Mouse (Mus musculus) embryonic facial prominence, embryonic 11.5 days (tissue): Measurements from ENCODE around the gene Zdhhc7. TPM values are rescaled to one million over a fixed set of nuclear protein-coding genes. Genes with fewer than 3 reads are reported as not detected.

Experiments
- ATAC-seq: fragments of 200-750 bp; cut with Nextera tagmentation; replicated peaks from 2 replicates; pipeline ENCODE4 v1.8.0; 2017; ENCODE audit warnings: low read depth; ENCODE audit not compliant: insufficient number of reproducible peaks, low FRiP score, low TSS enrichment
- DNase-seq: peaks from one replicate; pipeline ENCODE4 v3.0.0-alpha.2; 2015; ENCODE audit warnings: low spot score
- H3K27ac ChIP-seq: fragments of 300-500 bp; sonication (generic); replicated peaks from 2 replicates; pipeline ENCODE4 v1.5.1; 2014; ENCODE audit warnings: mild to moderate bottlenecking, low read depth, low read length, control low read depth
- H3K27me3 ChIP-seq: fragments of 300-500 bp; sonication (generic); 2 replicates; pipeline ENCODE4 v1.6.1; 2014; ENCODE audit warnings: mild to moderate bottlenecking, low read length, moderate library complexity, mixed read lengths; ENCODE audit not compliant: control insufficient read depth, insufficient read depth
- H3K36me3 ChIP-seq: fragments of 300-500 bp; sonication (generic); replicated peaks from 2 replicates; pipeline ENCODE4 v1.6.1; 2014; ENCODE audit warnings: low read depth, mild to moderate bottlenecking, low read length, moderate library complexity, mixed read lengths; ENCODE audit not compliant: control insufficient read depth, insufficient read depth
- H3K4me1 ChIP-seq: fragments of 300-500 bp; sonication (generic); 2 replicates; pipeline ENCODE4 v1.6.1; 2014; ENCODE audit warnings: low read length, mixed read lengths; ENCODE audit not compliant: control insufficient read depth, insufficient read depth
- H3K4me2 ChIP-seq: fragments of 300-500 bp; sonication (generic); 2 replicates; pipeline ENCODE4 v1.6.1; 2014; ENCODE audit warnings: low read depth, mild to moderate bottlenecking, control low read depth, low read length, moderate library complexity
- H3K4me3 ChIP-seq: fragments of 300-500 bp; sonication (generic); 2 replicates; pipeline ENCODE4 v1.5.1; 2014; ENCODE audit warnings: low read depth, low read length, control low read depth
- H3K9ac ChIP-seq: fragments of 300-500 bp; sonication (generic); replicated peaks from 2 replicates; pipeline ENCODE4 v1.6.1; 2014; ENCODE audit warnings: mild to moderate bottlenecking, control low read depth, low read length
- H3K9me3 ChIP-seq: fragments of 300-500 bp; sonication (generic); replicated peaks from 2 replicates; pipeline ENCODE4 v1.6.1; 2016; ENCODE audit warnings: mild to moderate bottlenecking, low read length, inconsistent platforms, mixed read lengths; ENCODE audit not compliant: control insufficient read depth
- WGBS: fragments of 180-500 bp; shearing (Covaris S2); extraction: QIAGEN DNeasy Blood & Tissue Kit; methylation state at CpG from one replicate; pipeline ENCODE4 v1.1.7; 2014; 5-methylcytosine and 5-hydroxymethylcytosine counted together
- polyA plus RNA-seq: library from polyadenylated mRNA; unstranded; fragments of >200 nt; fragmentation: Nextera tagmentation; extraction: Ambion mirVana; gene quantifications from 2 replicates; pipeline ENCODE4 v1.2.1, GENCODE M21; 2014

The Zdhhc7 gene
- polyA plus RNA-seq, 1 experiment from 2014 or later = 23.8 TPM

DNA sequence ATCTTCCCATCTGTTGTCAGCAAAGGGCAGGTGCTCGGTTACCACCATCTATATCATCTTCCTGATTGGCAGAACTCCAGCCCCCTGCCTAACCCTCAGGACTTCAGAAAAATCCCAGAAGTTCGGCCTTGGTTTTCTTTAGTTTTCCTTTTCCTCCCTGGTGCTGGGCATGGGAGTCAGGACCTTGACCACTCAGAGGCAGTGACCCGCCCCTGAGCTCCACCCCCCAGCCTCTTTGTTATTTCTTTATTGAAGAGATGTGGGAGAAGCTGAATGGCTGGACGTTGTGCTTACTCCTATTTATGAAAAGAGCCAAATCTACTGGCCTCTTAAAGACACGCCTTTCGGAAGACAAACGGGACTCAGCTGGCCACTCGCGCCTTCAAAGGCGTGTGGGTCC, 12.0 kb upstream of the Zdhhc7 start:
- Histone ChIP-seq H3K4me1 (no peaks in the 10 kb centered on the region; the same call in 1 of the 2 replicates), H3K9me3 (no peaks in the 10 kb centered on the region), H3K9ac (peak overlapping the region; percentile 40), H3K27me3 (peaks cover 15% of the 10 kb centered on the region), H3K36me3 (no peaks in the 10 kb centered on the region), H3K4me2 (peak overlapping the region; percentile 37), H3K27ac (no peak overlapping the region), H3K4me3 (peak overlapping the region; percentile 30)
- ATAC-seq (peak; percentile 24), DNase-seq (peak; percentile 30)
- 5% methylated on average over 10 of the region's 10 CpGs for WGBS

GRCm38 (mm10) chr8:120112535-120112934, 11.3 kb upstream of the Zdhhc7 start:
- H3K4me1 ChIP-seq = no peaks in the 10 kb centered on the region; the same call in 1 of the 2 replicates
- WGBS = 87% methylated on average over 5 of the region's 5 CpGs
- H3K4me2 ChIP-seq = no peak overlapping the region
- no peak overlapping the region for H3K4me3 ChIP-seq
- no peaks in the 10 kb centered on the region for H3K9me3 ChIP-seq
- ATAC-seq = no peak
- no peak for DNase-seq
- no peak overlapping the region for H3K9ac ChIP-seq
- no peak overlapping the region for H3K27ac ChIP-seq
- H3K27me3 ChIP-seq = peaks cover 15% of the 10 kb centered on the region
- no peaks in the 10 kb centered on the region for H3K36me3 ChIP-seq

DNA sequence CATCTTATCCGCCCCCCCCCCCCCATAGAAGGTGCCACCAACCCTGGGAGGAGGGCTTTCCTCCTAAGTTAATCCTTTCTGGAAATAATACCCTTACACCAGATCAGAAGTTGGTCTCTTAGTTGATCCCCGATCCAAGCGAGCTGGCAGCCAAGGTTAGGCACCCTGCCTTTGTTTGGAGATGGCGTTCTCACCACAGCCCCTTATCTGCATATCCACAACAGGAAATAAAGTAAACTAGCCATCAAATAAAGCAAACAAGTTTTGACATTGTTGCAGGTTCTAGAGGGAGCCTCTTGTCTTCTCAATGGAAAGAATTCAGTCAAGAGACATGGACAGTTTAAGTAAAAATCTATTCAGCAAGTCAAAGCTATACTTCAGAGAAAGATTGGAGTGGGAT, 10.1 kb upstream of the Zdhhc7 start:
- Histone ChIP-seq H3K9me3 (no peaks in the 10 kb centered on the region), H3K27ac (no peak overlapping the region), H3K9ac (no peak overlapping the region), H3K36me3 (no peaks in the 10 kb centered on the region), H3K27me3 (peaks cover 15% of the 10 kb centered on the region), H3K4me2 (no peak overlapping the region), H3K4me3 (no peak overlapping the region), H3K4me1 (no peaks in the 10 kb centered on the region; the same call in 1 of the 2 replicates)
- 63% methylated on average over 4 of the region's 4 CpGs for WGBS
- no peak for DNase-seq
- no peak for ATAC-seq

- peaks cover 14% of the 10 kb centered on the region for H3K27me3 ChIP-seq
- no peak overlapping the region for H3K9ac ChIP-seq
- H3K4me3 ChIP-seq = no peak overlapping the region
- no peak overlapping the region for H3K27ac ChIP-seq
- H3K36me3 ChIP-seq = no peaks in the 10 kb centered on the region
- no peaks in the 10 kb centered on the region; the same call in 1 of the 2 replicates for H3K4me1 ChIP-seq
- 87% methylated on average over 4 of the region's 4 CpGs for WGBS
- H3K9me3 ChIP-seq = no peaks in the 10 kb centered on the region
- no peak overlapping the region for H3K4me2 ChIP-seq
- no peak for DNase-seq
- no peak for ATAC-seq
These were observed 9.7 kb upstream of the Zdhhc7 start for GRCm38 (mm10) chr8:120110966-120111365.

DNA sequence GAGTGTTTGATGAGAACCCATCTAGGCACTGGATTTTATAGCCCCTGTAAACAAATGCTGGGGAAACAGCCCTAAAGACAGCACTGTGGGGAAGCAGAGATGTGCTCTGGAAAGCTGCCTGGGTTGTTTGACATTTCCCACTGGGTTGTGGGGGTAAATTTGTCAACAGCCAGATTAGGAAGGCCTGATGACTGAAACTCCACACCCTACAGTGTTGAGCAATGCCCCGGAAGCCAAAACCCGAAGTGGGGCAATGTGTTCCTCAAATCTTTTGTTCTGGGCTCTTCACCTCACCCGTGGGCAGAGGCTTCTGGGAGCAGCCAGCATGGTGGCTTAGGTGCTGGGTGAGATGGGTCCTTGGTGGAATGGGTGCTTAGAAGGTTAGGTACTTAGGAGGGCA, 7.9 kb upstream of the Zdhhc7 start:
- Histone ChIP-seq H3K4me3 (no peak overlapping the region), H3K9me3 (no peaks in the 10 kb centered on the region)
- 74% methylated on average over 3 of the region's 3 CpGs for WGBS

GRCm38 (mm10) chr8:120104721-120105272, 3.5 kb upstream of the Zdhhc7 start:
- Histone ChIP-seq H3K27me3 (no peaks in the 10 kb centered on the region), H3K4me3 (no peak overlapping the region)

More for the DNA sequence above, 7.9 kb upstream of the Zdhhc7 start:
- no peak overlapping the region for H3K9ac ChIP-seq
- ATAC-seq = no peak
- H3K27me3 ChIP-seq = no peaks in the 10 kb centered on the region
- no peaks in the 10 kb centered on the region for H3K36me3 ChIP-seq
- no peak overlapping the region for H3K27ac ChIP-seq
- H3K4me1 ChIP-seq = no peaks in the 10 kb centered on the region; the same call in 1 of the 2 replicates
- no peak for DNase-seq
- no peak overlapping the region for H3K4me2 ChIP-seq

GRCm38 (mm10) chr8:120103916-120104315, 2.6 kb upstream of the Zdhhc7 start:
- DNase-seq = no peak
- 90% methylated on average over 9 of the region's 9 CpGs for WGBS

More at GRCm38 (mm10) chr8:120104721-120105272, 3.5 kb upstream of the Zdhhc7 start:
- no peak for ATAC-seq
- Histone ChIP-seq H3K9ac (no peak overlapping the region), H3K9me3 (no peaks in the 10 kb centered on the region), H3K4me2 (no peak overlapping the region), H3K36me3 (no peaks in the 10 kb centered on the region), H3K4me1 (no peaks in the 10 kb centered on the region), H3K27ac (no peak overlapping the region)
- DNase-seq = no peak
- 61% methylated on average over 9 of the region's 9 CpGs for WGBS

GRCm38 (mm10) chr8:120100388-120101067, 754 bp downstream of the Zdhhc7 start:
- Histone ChIP-seq H3K9ac (peak overlapping the region; percentile 85), H3K27ac (no peak overlapping the region; the same call in 1 of the 2 replicates), H3K4me2 (peak overlapping the region; percentile 88), H3K4me3 (peak overlapping the region; percentile 97), H3K9me3 (no peaks in the 10 kb centered on the region), H3K4me1 (no peaks in the 10 kb centered on the region), H3K27me3 (no peaks in the 10 kb centered on the region), H3K36me3 (no peaks in the 10 kb centered on the region)
- ATAC-seq = peak; percentile 25; the same call in 1 of the 2 replicates
- 6% methylated on average over 25 of the region's 25 CpGs for WGBS
- DNase-seq = no peak

More at GRCm38 (mm10) chr8:120103916-120104315, 2.6 kb upstream of the Zdhhc7 start:
- Histone ChIP-seq H3K4me2 (no peak overlapping the region), H3K27ac (no peak overlapping the region), H3K27me3 (no peaks in the 10 kb centered on the region), H3K36me3 (no peaks in the 10 kb centered on the region), H3K9ac (no peak overlapping the region), H3K4me1 (no peaks in the 10 kb centered on the region), H3K9me3 (no peaks in the 10 kb centered on the region), H3K4me3 (no peak overlapping the region)
- no peak for ATAC-seq
